Mouse (Mus musculus) neural tube, embryonic 12.5 days (tissue): Measurements from ENCODE around the gene Dnajc17. TPM values are rescaled to one million over a fixed set of nuclear protein-coding genes. Genes with fewer than 3 reads are reported as not detected.

Experiments
- ATAC-seq: fragments of 200-750 bp; cut with Nextera tagmentation; 2 replicates; pipeline ENCODE4 v1.8.0; 2017; ENCODE audit warnings: low read depth, mild to moderate bottlenecking, moderate TSS enrichment, moderate library complexity; ENCODE audit not compliant: low FRiP score
- H3K27ac ChIP-seq: fragments of 300-500 bp; sonication (generic); 2 replicates; pipeline ENCODE4 v1.5.1; 2016
- H3K27me3 ChIP-seq: fragments of 300-500 bp; sonication (generic); replicated peaks from 2 replicates; pipeline ENCODE4 v1.6.1; 2016; ENCODE audit warnings: mild to moderate bottlenecking
- H3K36me3 ChIP-seq: fragments of 300-500 bp; sonication (generic); 2 replicates; pipeline ENCODE4 v1.6.1; 2016; ENCODE audit warnings: mild to moderate bottlenecking
- H3K4me1 ChIP-seq: fragments of 300-500 bp; sonication (generic); 2 replicates; pipeline ENCODE4 v1.6.1; 2016
- H3K4me2 ChIP-seq: fragments of 300-500 bp; sonication (generic); replicated peaks from 2 replicates; pipeline ENCODE4 v1.6.1; 2016; ENCODE audit warnings: mild to moderate bottlenecking
- H3K4me3 ChIP-seq: fragments of 300-500 bp; sonication (generic); 2 replicates; pipeline ENCODE4 v1.5.1; 2016
- H3K9ac ChIP-seq: fragments of 300-500 bp; sonication (generic); 2 replicates; pipeline ENCODE4 v1.6.1; 2016; ENCODE audit warnings: mild to moderate bottlenecking
- H3K9me3 ChIP-seq: fragments of 300-500 bp; sonication (generic); 2 replicates; pipeline ENCODE4 v1.6.1; 2016; ENCODE audit warnings: mild to moderate bottlenecking
- WGBS: fragments of 180-500 bp; shearing (Covaris S2); methylation state at CpG from one replicate; pipeline ENCODE4 v1.1.7; 2016; 5-methylcytosine and 5-hydroxymethylcytosine counted together
- polyA plus RNA-seq: library from polyadenylated mRNA; unstranded; fragments of >200 nt; fragmentation: Nextera tagmentation; extraction: Ambion mirVana; gene quantifications from 2 replicates; pipeline ENCODE4 v1.2.1, GENCODE M21; 2016

The Dnajc17 gene
- polyA plus RNA-seq, 1 experiment from 2014 or later: 27.2 TPM

- H3K9me3 ChIP-seq: no peaks in the 10 kb centered on the region
- H3K36me3 ChIP-seq: peaks cover 37% of the 10 kb centered on the region
- H3K27ac ChIP-seq: no peak overlapping the region
- WGBS: 87% methylated on average over 9 of the region's 9 CpGs
- H3K4me2 ChIP-seq: peak overlapping the region; percentile 95
- peaks cover 11% of the 10 kb centered on the region for H3K4me1 ChIP-seq
- no peaks in the 10 kb centered on the region for H3K27me3 ChIP-seq
- ATAC-seq: no peak
- no peak overlapping the region for H3K9ac ChIP-seq
- 0 out of 2 replicates have a peak overlapping the region, but pooled peaks have one; percentile 5 for H3K4me3 ChIP-seq
Measured at GRCm38 (mm10) chr2:119155388-119155787, 53.2 kb downstream of the Dnajc17 start.

GRCm38 (mm10) chr2:119154683-119155082, 53.9 kb downstream of the Dnajc17 start:
- H3K27ac ChIP-seq: no peak overlapping the region
- peaks cover 43% of the 10 kb centered on the region for H3K36me3 ChIP-seq
- no peak overlapping the region for H3K4me2 ChIP-seq
- H3K9ac ChIP-seq: no peak overlapping the region
- H3K9me3 ChIP-seq: no peaks in the 10 kb centered on the region
- no peak overlapping the region for H3K4me3 ChIP-seq
- H3K27me3 ChIP-seq: no peaks in the 10 kb centered on the region
- 77% methylated on average over 2 of the region's 2 CpGs for WGBS
- ATAC-seq: no peak
- H3K4me1 ChIP-seq: peaks cover 11% of the 10 kb centered on the region

- H3K27ac ChIP-seq: no peak overlapping the region
- no peak overlapping the region for H3K4me2 ChIP-seq
- H3K36me3 ChIP-seq: peaks cover 67% of the 10 kb centered on the region
- no peaks in the 10 kb centered on the region for H3K27me3 ChIP-seq
- H3K4me1 ChIP-seq: peaks cover 11% of the 10 kb centered on the region
- H3K4me3 ChIP-seq: no peak overlapping the region
- H3K9me3 ChIP-seq: no peaks in the 10 kb centered on the region
- no peak for ATAC-seq
- no peak overlapping the region for H3K9ac ChIP-seq
- 87% methylated on average over 6 of the region's 6 CpGs for WGBS
Measured at GRCm38 (mm10) chr2:119152255-119152654, 56.3 kb downstream of the Dnajc17 start.

GRCm38 (mm10) chr2:119147775-119148174, 60.8 kb downstream of the Dnajc17 start:
- no peak overlapping the region for H3K9ac ChIP-seq
- H3K4me1 ChIP-seq: no peaks in the 10 kb centered on the region
- H3K27ac ChIP-seq: no peak overlapping the region
- H3K4me2 ChIP-seq: no peak overlapping the region
- WGBS: 93% methylated on average over 8 of the region's 8 CpGs
- H3K4me3 ChIP-seq: no peak overlapping the region
- no peaks in the 10 kb centered on the region for H3K27me3 ChIP-seq
- ATAC-seq: no peak
- peaks cover 87% of the 10 kb centered on the region for H3K36me3 ChIP-seq
- no peaks in the 10 kb centered on the region for H3K9me3 ChIP-seq

GRCm38 (mm10) chr2:119147160-119147678, 61.4 kb downstream of the Dnajc17 start:
- Histone ChIP-seq H3K9ac (no peak overlapping the region), H3K27me3 (no peaks in the 10 kb centered on the region), H3K27ac (no peak overlapping the region), H3K4me1 (no peaks in the 10 kb centered on the region), H3K36me3 (peaks cover 87% of the 10 kb centered on the region), H3K9me3 (no peaks in the 10 kb centered on the region), H3K4me2 (no peak overlapping the region), H3K4me3 (no peak overlapping the region)
- WGBS: 94% methylated on average over 22 of the region's 22 CpGs
- no peak for ATAC-seq

GRCm38 (mm10) chr2:119146435-119146834, 62.2 kb downstream of the Dnajc17 start:
- Histone ChIP-seq H3K4me2 (no peak overlapping the region), H3K9me3 (no peaks in the 10 kb centered on the region), H3K9ac (no peak overlapping the region), H3K4me1 (no peaks in the 10 kb centered on the region), H3K27ac (no peak overlapping the region), H3K4me3 (no peak overlapping the region), H3K27me3 (no peaks in the 10 kb centered on the region), H3K36me3 (peaks cover 87% of the 10 kb centered on the region)
- 94% methylated on average over 6 of the region's 6 CpGs for WGBS
- no peak for ATAC-seq

DNA sequence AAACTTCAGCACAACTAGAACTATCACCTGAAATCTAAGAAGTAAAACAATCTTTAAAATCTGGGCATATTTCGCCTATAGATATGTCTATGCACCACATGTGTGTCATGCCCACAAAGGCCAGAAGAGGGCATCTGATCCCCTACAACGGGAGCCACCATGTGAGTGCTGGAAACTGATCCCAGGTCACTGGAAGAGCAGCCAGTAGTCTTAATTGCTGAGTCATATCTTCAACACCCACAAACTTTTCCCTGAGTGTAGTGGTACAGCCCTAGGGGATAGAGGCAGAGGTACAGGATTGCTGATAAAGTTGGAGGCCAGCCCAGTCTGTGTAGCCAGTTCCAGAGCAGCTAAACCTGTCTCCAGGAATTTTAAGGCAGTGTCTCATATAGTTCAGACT, 63.4 kb downstream of the Dnajc17 start:
- 94% methylated on average over 2 of the region's 2 CpGs for WGBS

GRCm38 (mm10) chr2:119136346-119136898, 72.2 kb downstream of the Dnajc17 start:
- H3K9ac ChIP-seq: no peak overlapping the region
- H3K4me1 ChIP-seq: no peaks in the 10 kb centered on the region
- H3K27ac ChIP-seq: no peak overlapping the region
- H3K9me3 ChIP-seq: no peaks in the 10 kb centered on the region
- no peak for ATAC-seq
- 83% methylated on average over 5 of the region's 5 CpGs for WGBS
- H3K27me3 ChIP-seq: no peaks in the 10 kb centered on the region
- H3K4me2 ChIP-seq: no peak overlapping the region
- peaks cover 52% of the 10 kb centered on the region for H3K36me3 ChIP-seq
- no peak overlapping the region for H3K4me3 ChIP-seq

More for the DNA sequence above, 63.4 kb downstream of the Dnajc17 start:
- H3K4me3 ChIP-seq: no peak overlapping the region
- H3K27ac ChIP-seq: no peak overlapping the region
- no peaks in the 10 kb centered on the region for H3K27me3 ChIP-seq
- H3K9ac ChIP-seq: no peak overlapping the region
- ATAC-seq: no peak
- no peak overlapping the region for H3K4me2 ChIP-seq
- no peaks in the 10 kb centered on the region for H3K9me3 ChIP-seq
- H3K4me1 ChIP-seq: no peaks in the 10 kb centered on the region
- peaks cover 84% of the 10 kb centered on the region for H3K36me3 ChIP-seq

Other genes with a start within 250 kb of the Dnajc17 start
- gene Ccdc32, start 179.4 kb downstream of the Dnajc17 start, polyA plus RNA-seq: 28.0 and 28.8 TPM in 2 replicates
- 6.6 TPM in 2 replicates for gene Rpusd2, start 174.0 kb downstream of the Dnajc17 start, polyA plus RNA-seq
- 37.6 and 38.1 TPM in 2 replicates for gene Knl1, start 161.7 kb downstream of the Dnajc17 start, polyA plus RNA-seq
- gene Rad51, start 96.0 kb downstream of the Dnajc17 start, polyA plus RNA-seq: 31.9 and 34.0 TPM in 2 replicates
- gene Rmdn3, start 51.8 kb downstream of the Dnajc17 start, polyA plus RNA-seq: 43.1 TPM in 2 replicates
- gene Gchfr, start 41.0 kb downstream of the Dnajc17 start, polyA plus RNA-seq: 3.5 TPM in 2 replicates
- gene Gm14137, start 34.3 kb downstream of the Dnajc17 start, polyA plus RNA-seq: 0.86 and 0.91 TPM in 2 replicates
- gene Zfyve19, start 178 bp downstream of the Dnajc17 start, polyA plus RNA-seq: 46.5 and 49.3 TPM in 2 replicates
- not detected in 2 replicates for gene Ppp1r14d, start 21.1 kb upstream of the Dnajc17 start, polyA plus RNA-seq
- 1.2 and 1.7 TPM in 2 replicates for gene Spint1, start 28.6 kb upstream of the Dnajc17 start, polyA plus RNA-seq
- gene Rhov, start 62.5 kb upstream of the Dnajc17 start, polyA plus RNA-seq: 8.4 and 9.3 TPM in 2 replicates
- 26.6 TPM in 2 replicates for gene Vps18, start 79.9 kb upstream of the Dnajc17 start, polyA plus RNA-seq
- 5.0 and 6.0 TPM in 2 replicates for gene Dll4, start 117.0 kb upstream of the Dnajc17 start, polyA plus RNA-seq
- 2.4 and 2.7 TPM in 2 replicates for gene Chac1, start 142.4 kb upstream of the Dnajc17 start, polyA plus RNA-seq